Mouse (Mus musculus) hindbrain, postnatal 0 days (tissue): ENCODE results near the gene Dbnl. TPM values are rescaled to one million over a fixed set of nuclear protein-coding genes. Genes with fewer than 3 reads are reported as not detected.
"Not testable (repeated sequence)": the region's sequence is repeated elsewhere in the genome, so short reads cannot be mapped to it uniquely, and the experiment has no call there.

Experiments
- ATAC-seq: fragments of 200-750 bp; cut with Nextera tagmentation; 2 replicates; pipeline ENCODE4 v1.8.0; 2017; ENCODE audit warnings: mild to moderate bottlenecking, moderate TSS enrichment, moderate library complexity
- DNase-seq: peaks from one replicate; pipeline ENCODE4 v3.0.0-alpha.2; 2015; ENCODE audit warnings: low spot score
- H3K27ac ChIP-seq: fragments of 300-500 bp; sonication (generic); 2 replicates; pipeline ENCODE4 v1.5.1; 2014; ENCODE audit warnings: mild to moderate bottlenecking
- H3K27me3 ChIP-seq: fragments of 300-500 bp; sonication (generic); 2 replicates; pipeline ENCODE4 v1.6.1; 2014; ENCODE audit warnings: low read length, mixed read lengths; ENCODE audit not compliant: insufficient read depth
- H3K36me3 ChIP-seq: fragments of 300-500 bp; sonication (generic); 2 replicates; pipeline ENCODE4 v1.6.1; 2014; ENCODE audit warnings: low read length, mixed read lengths; ENCODE audit not compliant: insufficient read depth
- H3K4me1 ChIP-seq: fragments of 300-500 bp; sonication (generic); 2 replicates; pipeline ENCODE4 v1.6.1; 2014; ENCODE audit warnings: antibody characterized with exemption, low read length, mixed read lengths; ENCODE audit not compliant: insufficient read depth
- H3K4me2 ChIP-seq: fragments of 300-500 bp; sonication (generic); 2 replicates; pipeline ENCODE4 v1.6.1; 2014; ENCODE audit warnings: low read depth, mild to moderate bottlenecking, low read length, moderate library complexity, mixed read lengths
- H3K4me3 ChIP-seq: fragments of 300-500 bp; sonication (generic); 2 replicates; pipeline ENCODE4 v1.5.1; 2014; ENCODE audit warnings: low read length
- H3K9ac ChIP-seq: fragments of 300-500 bp; sonication (generic); replicated peaks from 2 replicates; pipeline ENCODE4 v1.6.1; 2014; ENCODE audit warnings: mild to moderate bottlenecking, low read length, moderate library complexity, mixed read lengths
- H3K9me3 ChIP-seq: fragments of 300-500 bp; sonication (generic); 2 replicates; pipeline ENCODE4 v1.6.1; 2016; ENCODE audit warnings: low read length, mixed read lengths
- CTCF ChIP-seq: IDR thresholded peaks from 2 replicates; pipeline ENCODE4 v1.5.1; 2016; ENCODE audit warnings: antibody characterized with exemption, control low read depth, low read depth
- WGBS: fragments of 180-500 bp; shearing (Covaris S2); extraction: QIAGEN DNeasy Blood & Tissue Kit; methylation state at CpG from one replicate; pipeline ENCODE4 v1.1.7; 2014; 5-methylcytosine and 5-hydroxymethylcytosine counted together
- polyA plus RNA-seq: library from polyadenylated mRNA; unstranded; fragments of >200 nt; fragmentation: Nextera tagmentation; extraction: Ambion mirVana; gene quantifications from 2 replicates; pipeline ENCODE4 v1.2.1, GENCODE M21; 2015
- total RNA-seq: library from RNA; depleted of rRNA; stranded (reverse); fragments of >200 nt; gene quantifications from 2 replicates; pipeline ENCODE4 v1.2.3, GENCODE M21; 2014

The Dbnl gene
- total and polyA plus RNA-seq, 2 experiments from 2014 or later, result 81.7 to 123 TPM

- Histone ChIP-seq H3K27ac (no peak overlapping the region), H3K9me3 (no peaks in the 10 kb centered on the region), H3K27me3 (no peaks in the 10 kb centered on the region), H3K4me3 (no peak overlapping the region), H3K4me2 (no peak overlapping the region), H3K36me3 (peaks cover 40% of the 10 kb centered on the region; the same call in 1 of the 2 replicates), H3K4me1 (no peaks in the 10 kb centered on the region), H3K9ac (no peak overlapping the region)
- WGBS, result 67% methylated on average over 12 of the region's 12 CpGs
- ATAC-seq, result no peak
- TF ChIP-seq CTCF, result no peak
- no peak for DNase-seq
These were observed 13.7 kb downstream of the Dbnl start for GRCm38 (mm10) chr11:5802005-5802404.

GRCm38 (mm10) chr11:5802457-5803217, 14.3 kb downstream of the Dbnl start:
- DNase-seq, result no peak
- ATAC-seq, result no peak
- Histone ChIP-seq H3K9ac (no peak overlapping the region), H3K4me2 (no peak overlapping the region), H3K27ac (0 out of 2 replicates have a peak overlapping the region, but pooled peaks have one; percentile 11), H3K4me1 (no peaks in the 10 kb centered on the region), H3K9me3 (no peaks in the 10 kb centered on the region), H3K36me3 (peaks cover 34% of the 10 kb centered on the region; the same call in 1 of the 2 replicates), H3K27me3 (no peaks in the 10 kb centered on the region), H3K4me3 (no peak overlapping the region)
- TF ChIP-seq CTCF, result no peak
- 79% methylated on average over 8 of the region's 8 CpGs for WGBS

GRCm38 (mm10) chr11:5803551-5803981, 15.3 kb downstream of the Dbnl start, which contains the start of gene Pgam2:
TSS of gene Pgam2 (minus strand) at chr11:5803733.
- DNase-seq (no peak), ATAC-seq (peak; percentile 30; the same call in 1 of the 2 replicates)
- H3K27ac ChIP-seq, result 0 out of 2 replicates have a peak within 1 kb of the TSS, but pooled peaks have one; percentile 11
- no peak for TF ChIP-seq CTCF
- no peak within 1 kb of the TSS for H3K4me2 ChIP-seq
- no peaks in the 10 kb centered on the region for H3K4me1 ChIP-seq
- peaks cover 26% of the 10 kb centered on the region; the same call in 1 of the 2 replicates for H3K36me3 ChIP-seq
- H3K27me3 ChIP-seq, result no peaks in the 10 kb centered on the region
- H3K9ac ChIP-seq, result no peak within 1 kb of the TSS
- no peaks in the 10 kb centered on the region for H3K9me3 ChIP-seq
- 54% methylated on average over 8 of the region's 8 CpGs for WGBS
- no peak within 1 kb of the TSS for H3K4me3 ChIP-seq

GRCm38 (mm10) chr11:5804174-5804573, 15.9 kb downstream of the Dbnl start:
- Histone ChIP-seq H3K4me2 (no peak overlapping the region), H3K4me1 (no peaks in the 10 kb centered on the region), H3K9ac (no peak overlapping the region), H3K9me3 (no peaks in the 10 kb centered on the region), H3K4me3 (no peak overlapping the region), H3K27ac (no peak overlapping the region), H3K27me3 (no peaks in the 10 kb centered on the region), H3K36me3 (peaks cover 21% of the 10 kb centered on the region; the same call in 1 of the 2 replicates)
- DNase-seq, result no peak
- WGBS, result 77% methylated on average over 5 of the region's 5 CpGs
- TF ChIP-seq CTCF, result no peak
- no peak for ATAC-seq

GRCm38 (mm10) chr11:5805711-5806110, 17.4 kb downstream of the Dbnl start:
- DNase-seq (no peak), ATAC-seq (no peak)
- no peak overlapping the region for H3K4me3 ChIP-seq
- H3K9me3 ChIP-seq, result no peaks in the 10 kb centered on the region
- WGBS, result 88% methylated on average over 3 of the region's 3 CpGs
- peaks cover 6% of the 10 kb centered on the region; the same call in 1 of the 2 replicates for H3K36me3 ChIP-seq
- no peak for TF ChIP-seq CTCF
- H3K27ac ChIP-seq, result no peak overlapping the region
- H3K27me3 ChIP-seq, result no peaks in the 10 kb centered on the region
- no peaks in the 10 kb centered on the region for H3K4me1 ChIP-seq
- no peak overlapping the region for H3K4me2 ChIP-seq
- no peak overlapping the region for H3K9ac ChIP-seq

- Histone ChIP-seq H3K9ac (no peak overlapping the region), H3K4me1 (no peaks in the 10 kb centered on the region), H3K4me2 (no peak overlapping the region), H3K27me3 (no peaks in the 10 kb centered on the region), H3K27ac (no peak overlapping the region), H3K9me3 (no peaks in the 10 kb centered on the region), H3K4me3 (no peak overlapping the region), H3K36me3 (no peaks in the 10 kb centered on the region)
- no peak for TF ChIP-seq CTCF
- 83% methylated on average over 9 of the region's 9 CpGs for WGBS
- ATAC-seq (no peak), DNase-seq (no peak)
These were observed 19.7 kb downstream of the Dbnl start for GRCm38 (mm10) chr11:5807956-5808355.

- not testable (repeated sequence) for H3K9ac ChIP-seq, H3K4me1 ChIP-seq, H3K36me3 ChIP-seq, H3K4me3 ChIP-seq, H3K9me3 ChIP-seq, H3K4me2 ChIP-seq, ATAC-seq, DNase-seq, H3K27me3 ChIP-seq, H3K27ac ChIP-seq
- WGBS, result 94% methylated on average over 4 of the region's 4 CpGs
These were observed 21.2 kb downstream of the Dbnl start for GRCm38 (mm10) chr11:5809487-5809886.
